Mouse (Mus musculus): ENCODE results near the gene Tha1.

DNA sequence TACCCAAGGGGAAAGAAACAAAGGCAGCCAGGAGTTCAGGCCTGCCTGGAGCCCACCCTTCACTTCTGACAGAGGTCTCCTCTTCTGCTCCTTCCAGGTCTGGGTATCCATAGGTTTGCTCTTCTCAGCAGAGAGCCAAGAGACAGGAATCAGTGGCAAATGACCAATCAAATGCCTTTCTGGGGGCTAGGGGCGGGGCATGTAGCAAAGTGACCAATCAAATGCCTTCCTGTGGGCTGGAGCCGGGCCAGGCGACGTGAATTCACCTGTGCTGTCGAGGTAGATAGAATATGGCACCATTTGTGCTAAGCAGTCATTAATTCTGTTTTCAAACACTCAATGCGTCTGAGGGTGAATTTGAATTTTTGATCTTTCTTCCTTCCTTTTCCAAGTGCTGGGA lies 18.9 kb upstream of the Tha1 start:
- TF ChIP-seq CTCF (IDR thresholded peaks at IDR 0.05; ENCODE audit: extremely low read depth, insufficient read length, insufficient replicate concordance, low read depth, low read length) (no peak), POLR2A (IDR thresholded peaks at IDR 0.05; ENCODE audit: low read depth, low read length) (no peak)

All from small intestine, adult 2 months (tissue).